Mouse (Mus musculus) limb, embryonic 15.5 days (tissue): Measurements from ENCODE around the gene H2-D1. TPM values are rescaled to one million over a fixed set of nuclear protein-coding genes. Genes with fewer than 3 reads are reported as not detected.
"Not testable (repeated sequence)": the region's sequence is repeated elsewhere in the genome, so short reads cannot be mapped to it uniquely, and the experiment has no call there.

ENCODE experiments used
- ATAC-seq: fragments of 200-750 bp; cut with Nextera tagmentation; 2 replicates; pipeline ENCODE4 v1.8.0; 2017; ENCODE audit warnings: low read depth, moderate TSS enrichment; ENCODE audit not compliant: insufficient number of reproducible peaks, low FRiP score, low TSS enrichment
- H3K27ac ChIP-seq: fragments of 300-500 bp; sonication (generic); 2 replicates; pipeline ENCODE4 v1.5.1; 2015; ENCODE audit warnings: moderate library complexity, mild to moderate bottlenecking, inconsistent platforms
- H3K27me3 ChIP-seq: fragments of 300-500 bp; sonication (generic); 2 replicates; pipeline ENCODE4 v1.6.1; 2015; ENCODE audit warnings: inconsistent platforms
- H3K36me3 ChIP-seq: fragments of 300-500 bp; sonication (generic); 2 replicates; pipeline ENCODE4 v1.6.1; 2015; ENCODE audit warnings: inconsistent platforms
- H3K4me1 ChIP-seq: fragments of 300-500 bp; sonication (generic); 2 replicates; pipeline ENCODE4 v1.6.1; 2015; ENCODE audit warnings: inconsistent platforms
- H3K4me2 ChIP-seq: fragments of 300-500 bp; sonication (generic); 2 replicates; pipeline ENCODE4 v1.6.1; 2015; ENCODE audit warnings: mild to moderate bottlenecking, inconsistent platforms
- H3K4me3 ChIP-seq: fragments of 300-500 bp; sonication (generic); 2 replicates; pipeline ENCODE4 v1.5.1; 2015; ENCODE audit warnings: mild to moderate bottlenecking, inconsistent platforms
- H3K9ac ChIP-seq: fragments of 300-500 bp; sonication (generic); 2 replicates; pipeline ENCODE4 v1.6.1; 2015; ENCODE audit warnings: inconsistent platforms
- H3K9me3 ChIP-seq: fragments of 300-500 bp; sonication (generic); 2 replicates; pipeline ENCODE4 v1.6.1; 2016; ENCODE audit warnings: inconsistent platforms
- WGBS: fragments of 180-500 bp; shearing (Covaris S2); methylation state at CpG from one replicate; pipeline ENCODE4 v1.1.7; 2015; 5-methylcytosine and 5-hydroxymethylcytosine counted together
- polyA plus RNA-seq: library from polyadenylated mRNA; unstranded; fragments of >200 nt; fragmentation: Nextera tagmentation; extraction: Ambion mirVana; gene quantifications from 2 replicates; pipeline ENCODE4 v1.2.1, GENCODE M21; 2015

Gene H2-D1
- polyA plus RNA-seq, 1 experiment from 2014 or later = 84.7 TPM

GRCm38 (mm10) chr17:35261651-35262050 lies 879 bp upstream of the H2-D1 start:
- H3K36me3 ChIP-seq = no peaks in the 10 kb centered on the region
- H3K4me3 ChIP-seq = no peak overlapping the region
- H3K27ac ChIP-seq = no peak overlapping the region
- H3K9ac ChIP-seq = no peak overlapping the region
- H3K27me3 ChIP-seq = peaks cover 65% of the 10 kb centered on the region
- H3K9me3 ChIP-seq = no peaks in the 10 kb centered on the region
- peaks cover 12% of the 10 kb centered on the region; the same call in 1 of the 2 replicates for H3K4me1 ChIP-seq
- no peak overlapping the region for H3K4me2 ChIP-seq
- WGBS = 63% methylated on average over 13 of the region's 13 CpGs
- ATAC-seq = no peak

GRCm38 (mm10) chr17:35263523-35263883 lies 973 bp downstream of the H2-D1 start:
- Histone ChIP-seq H3K4me3 (peak overlapping the region; percentile 57), H3K9ac (peak overlapping the region; percentile 47), H3K27ac (no peak overlapping the region), H3K4me1 (peaks cover 7% of the 10 kb centered on the region; the same call in 1 of the 2 replicates), H3K4me2 (peak overlapping the region; percentile 94), H3K36me3 (no peaks in the 10 kb centered on the region), H3K9me3 (no peaks in the 10 kb centered on the region), H3K27me3 (peaks cover 70% of the 10 kb centered on the region)
- 2% methylated on average over 31 of the region's 31 CpGs for WGBS
- no peak for ATAC-seq

DNA sequence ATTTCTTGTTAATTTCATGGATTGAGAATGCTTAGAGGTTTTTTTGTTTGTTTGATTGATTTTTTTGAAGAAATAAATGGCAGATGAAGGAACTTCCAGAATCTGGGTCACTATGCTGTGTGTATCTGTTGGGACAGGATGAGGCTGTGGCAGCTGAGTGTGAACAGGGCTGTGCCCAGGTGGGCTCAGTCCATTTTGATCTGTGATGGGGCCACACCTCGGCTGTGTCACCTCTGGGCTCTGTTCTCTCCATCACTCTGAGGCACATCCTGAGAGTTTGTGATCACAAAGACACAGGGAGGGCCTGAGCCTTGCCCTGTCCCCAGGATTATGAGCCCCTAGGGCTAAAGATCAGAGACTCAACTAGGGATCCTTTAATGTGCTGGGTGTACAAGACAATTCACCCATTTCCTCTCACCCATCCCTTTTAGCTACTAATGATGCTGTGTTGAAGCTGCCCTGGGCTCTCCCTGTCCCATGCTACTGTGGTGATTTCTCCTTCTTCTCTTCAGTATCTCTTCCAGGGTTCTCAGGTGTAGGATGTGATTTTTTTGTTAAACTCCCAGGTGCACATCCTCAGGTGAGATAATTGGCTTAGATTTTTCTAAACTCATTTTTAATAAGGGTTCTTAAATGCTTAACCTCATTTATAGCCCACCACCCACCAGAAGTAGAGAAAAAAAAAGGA lies 5.0 kb downstream of the H2-D1 start:
- no peak for ATAC-seq
- H3K4me3 ChIP-seq = no peak overlapping the region
- 58% methylated on average over 1 of the region's 1 CpGs for WGBS
- no peaks in the 10 kb centered on the region for H3K36me3 ChIP-seq
- H3K9ac ChIP-seq = no peak overlapping the region
- H3K4me2 ChIP-seq = no peak overlapping the region
- H3K27me3 ChIP-seq = peaks cover 37% of the 10 kb centered on the region
- H3K4me1 ChIP-seq = peaks cover 7% of the 10 kb centered on the region; the same call in 1 of the 2 replicates
- H3K9me3 ChIP-seq = no peaks in the 10 kb centered on the region
- H3K27ac ChIP-seq = no peak overlapping the region

- 28% methylated on average over 3 of the region's 3 CpGs for WGBS
- H3K4me1 ChIP-seq = no peaks in the 10 kb centered on the region
- H3K9ac ChIP-seq = no peak overlapping the region
- H3K4me3 ChIP-seq = no peak overlapping the region
- H3K36me3 ChIP-seq = no peaks in the 10 kb centered on the region
- no peaks in the 10 kb centered on the region for H3K9me3 ChIP-seq
- peaks cover 18% of the 10 kb centered on the region; the same call in 1 of the 2 replicates for H3K27me3 ChIP-seq
- no peak overlapping the region for H3K4me2 ChIP-seq
- no peak for ATAC-seq
- H3K27ac ChIP-seq = no peak overlapping the region
These were observed 7.3 kb downstream of the H2-D1 start for GRCm38 (mm10) chr17:35269653-35270347.

DNA sequence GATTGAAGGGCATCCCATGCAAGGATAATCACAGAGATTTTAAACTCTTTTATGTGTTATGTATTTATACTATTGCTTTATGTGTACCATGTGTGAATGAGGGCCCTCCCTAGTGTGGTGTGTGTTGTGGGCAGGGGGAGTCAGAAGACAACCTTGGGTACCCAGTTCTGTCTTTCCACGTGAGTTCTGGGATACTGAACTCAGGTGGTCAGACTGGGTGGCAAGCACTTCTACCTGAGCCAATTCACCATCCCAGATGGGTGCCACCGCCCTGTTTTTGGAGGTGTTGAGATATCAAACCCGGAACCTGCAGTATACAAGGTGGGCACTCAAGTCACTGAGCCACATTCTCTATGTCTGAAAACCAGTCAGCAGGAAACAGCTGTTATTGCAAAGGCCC lies 9.7 kb downstream of the H2-D1 start:
- Histone ChIP-seq H3K9me3 (no peaks in the 10 kb centered on the region), H3K4me1 (no peaks in the 10 kb centered on the region), H3K4me3 (no peak overlapping the region), H3K27me3 (peaks cover 24% of the 10 kb centered on the region), H3K36me3 (no peaks in the 10 kb centered on the region), H3K9ac (no peak overlapping the region), H3K4me2 (no peak overlapping the region), H3K27ac (no peak overlapping the region)
- no peak for ATAC-seq
- 68% methylated on average over 3 of the region's 3 CpGs for WGBS

- Histone ChIP-seq H3K4me1 (no peaks in the 10 kb centered on the region), H3K4me2 (no peak overlapping the region), H3K4me3 (no peak overlapping the region), H3K9ac (no peak overlapping the region), H3K27ac (no peak overlapping the region), H3K36me3 (no peaks in the 10 kb centered on the region), H3K9me3 (no peaks in the 10 kb centered on the region), H3K27me3 (peaks cover 21% of the 10 kb centered on the region)
- no peak for ATAC-seq
- 5% methylated on average over 11 of the region's 11 CpGs for WGBS
These were observed 12.2 kb downstream of the H2-D1 start for GRCm38 (mm10) chr17:35274770-35275169.

DNA sequence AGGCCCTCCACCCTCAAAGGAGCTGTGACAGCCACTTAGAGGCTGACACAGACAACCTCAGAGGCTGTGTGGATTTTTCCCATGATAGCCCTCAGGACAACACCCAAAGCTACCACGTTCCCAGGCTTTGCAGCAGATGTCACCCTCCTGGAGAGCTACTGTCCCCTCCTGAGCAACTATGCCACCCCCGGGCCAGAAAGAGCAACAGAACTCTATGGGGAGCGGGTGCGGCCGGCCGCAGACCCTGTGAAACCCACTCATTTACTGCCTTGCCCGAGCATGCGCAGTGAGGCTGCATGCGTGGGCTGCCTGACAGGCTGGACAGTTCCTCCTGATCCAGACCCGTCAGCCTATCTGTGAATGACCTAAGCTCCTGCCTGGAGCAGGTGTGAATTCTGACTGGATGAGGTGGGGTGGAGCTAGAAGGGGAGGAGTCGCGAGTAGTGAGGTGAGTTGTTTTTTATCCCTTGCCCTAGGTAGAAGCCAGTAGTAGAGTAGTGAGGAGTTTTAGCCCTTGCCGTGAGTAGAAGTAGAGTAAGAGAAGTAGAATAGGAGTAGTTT lies 13.9 kb downstream of the H2-D1 start:
- 14% methylated on average over 13 of the region's 13 CpGs for WGBS
- Histone ChIP-seq H3K4me1 (no peaks in the 10 kb centered on the region), H3K36me3 (no peaks in the 10 kb centered on the region), H3K9ac (no peak overlapping the region), H3K4me2 (no peak overlapping the region), H3K4me3 (no peak overlapping the region), H3K9me3 (no peaks in the 10 kb centered on the region), H3K27me3 (peaks cover 21% of the 10 kb centered on the region), H3K27ac (no peak overlapping the region)
- ATAC-seq = no peak

DNA sequence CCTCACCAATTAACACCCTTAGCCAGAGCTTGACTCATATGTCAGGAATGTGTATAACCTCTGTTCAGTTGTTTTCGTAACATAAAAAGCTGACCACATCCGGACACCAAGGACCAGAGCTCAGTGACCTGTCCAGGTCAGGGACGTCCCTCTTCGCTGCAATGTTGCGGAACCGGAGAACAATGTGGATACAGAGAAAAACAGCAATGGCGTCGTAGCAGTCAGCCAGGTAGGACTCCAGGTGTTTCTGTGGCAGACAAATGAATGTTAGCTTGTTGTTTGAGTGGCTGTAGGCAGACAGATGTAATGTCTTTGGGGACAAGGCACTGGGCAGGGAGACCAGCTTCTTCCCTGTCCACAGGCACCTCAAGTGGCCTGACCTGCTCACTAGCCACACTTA lies 15.5 kb downstream of the H2-D1 start:
- H3K4me2 ChIP-seq = no peak overlapping the region
- H3K36me3 ChIP-seq = no peaks in the 10 kb centered on the region
- no peaks in the 10 kb centered on the region for H3K4me1 ChIP-seq
- no peak overlapping the region for H3K27ac ChIP-seq
- 83% methylated on average over 8 of the region's 8 CpGs for WGBS
- H3K9ac ChIP-seq = no peak overlapping the region
- H3K4me3 ChIP-seq = no peak overlapping the region
- H3K9me3 ChIP-seq = no peaks in the 10 kb centered on the region
- H3K27me3 ChIP-seq = peaks cover 21% of the 10 kb centered on the region
- ATAC-seq = no peak

DNA sequence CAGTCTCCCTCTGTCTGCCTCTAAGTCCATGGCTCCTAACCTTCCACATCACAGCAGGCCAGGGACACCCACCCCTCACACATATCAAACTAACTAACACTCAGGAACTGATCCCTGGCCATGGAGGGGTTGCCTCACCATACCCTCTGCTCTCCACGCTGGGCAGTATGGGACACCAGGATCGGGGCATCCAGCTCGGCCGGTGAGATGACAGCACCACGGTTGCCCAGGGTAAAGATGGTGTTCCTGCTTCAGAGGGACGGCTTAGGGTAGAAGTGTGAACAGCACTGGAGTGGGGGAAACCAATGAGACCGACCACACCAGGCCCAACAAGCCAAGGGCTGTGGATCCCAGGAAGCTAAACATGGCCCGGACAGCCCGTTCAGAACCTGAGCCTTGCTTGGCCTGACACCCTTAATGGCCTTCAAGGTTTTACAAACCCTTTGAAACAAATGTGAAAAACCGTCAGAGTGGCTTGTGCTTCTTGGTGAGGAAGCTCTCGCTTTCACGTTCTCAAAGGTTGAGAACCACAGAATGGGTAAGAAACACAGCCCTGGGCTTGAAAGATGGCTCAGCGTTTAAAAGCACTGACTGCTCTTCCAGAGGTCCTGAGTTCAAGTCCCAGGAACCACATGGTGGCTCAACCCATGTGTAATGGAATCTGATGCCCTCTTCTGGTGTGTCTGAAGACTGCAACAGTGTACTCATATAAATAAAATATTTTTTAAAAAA lies 16.6 kb downstream of the H2-D1 start:
- Histone ChIP-seq H3K27me3 (peaks cover 21% of the 10 kb centered on the region), H3K4me3 (no peak overlapping the region), H3K9me3 (no peaks in the 10 kb centered on the region), H3K36me3 (no peaks in the 10 kb centered on the region), H3K4me1 (no peaks in the 10 kb centered on the region), H3K4me2 (no peak overlapping the region), H3K9ac (no peak overlapping the region), H3K27ac (no peak overlapping the region)
- no peak for ATAC-seq
- 84% methylated on average over 13 of the region's 13 CpGs for WGBS

DNA sequence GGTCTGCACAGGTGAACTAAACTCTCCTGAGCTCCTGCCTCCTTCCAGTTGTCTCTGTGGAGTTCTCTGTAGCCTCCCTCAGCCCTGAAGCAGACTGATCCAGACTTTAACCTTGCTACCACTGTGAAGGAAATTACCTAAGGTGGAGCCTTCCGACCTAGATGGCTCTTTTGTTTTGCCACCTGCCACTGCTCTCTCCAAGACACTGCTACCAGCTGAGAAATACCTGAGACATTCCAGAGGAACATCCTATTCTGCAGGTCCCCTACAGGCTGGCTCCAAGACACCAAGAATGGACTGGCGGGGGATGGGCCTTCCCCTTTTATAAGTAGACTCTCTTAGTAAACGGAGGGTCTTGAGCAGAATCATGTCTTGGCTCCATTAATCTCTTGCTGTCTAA lies 17.7 kb downstream of the H2-D1 start:
- 65% methylated on average over 3 of the region's 3 CpGs for WGBS
- no peak for ATAC-seq
- H3K4me3 ChIP-seq = no peak overlapping the region
- no peaks in the 10 kb centered on the region for H3K9me3 ChIP-seq
- no peak overlapping the region for H3K9ac ChIP-seq
- no peaks in the 10 kb centered on the region for H3K36me3 ChIP-seq
- no peak overlapping the region for H3K27ac ChIP-seq
- H3K4me2 ChIP-seq = no peak overlapping the region
- H3K27me3 ChIP-seq = peaks cover 17% of the 10 kb centered on the region
- H3K4me1 ChIP-seq = no peaks in the 10 kb centered on the region

DNA sequence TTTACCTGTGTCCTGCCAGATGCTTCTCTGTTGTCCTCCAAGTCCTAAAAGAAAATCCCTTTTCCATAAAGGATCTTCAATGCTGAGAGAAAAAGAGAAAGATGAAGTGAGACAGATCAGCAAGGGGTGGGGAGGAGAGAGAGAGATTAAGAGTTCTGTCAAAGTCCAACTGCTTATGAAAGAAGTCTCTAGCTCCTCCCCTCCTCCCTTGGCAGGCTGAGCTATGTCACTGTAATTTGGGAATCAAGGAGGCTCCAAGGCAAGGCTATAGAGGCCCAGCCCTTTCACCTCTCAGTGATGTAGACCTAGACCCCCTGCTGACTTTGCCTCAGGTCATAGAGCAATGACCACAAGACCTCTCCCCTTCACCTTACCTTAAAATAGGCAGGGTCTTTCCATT lies 22.9 kb downstream of the H2-D1 start:
- no peak overlapping the region for H3K4me2 ChIP-seq
- no peak for ATAC-seq
- H3K27me3 ChIP-seq = 0 out of 2 replicates have a peak, but pooled peaks cover 3% of the 10 kb centered on the region
- no peak overlapping the region for H3K27ac ChIP-seq
- no peaks in the 10 kb centered on the region for H3K4me1 ChIP-seq
- no peaks in the 10 kb centered on the region for H3K9me3 ChIP-seq
- no peak overlapping the region for H3K4me3 ChIP-seq
- H3K36me3 ChIP-seq = no peaks in the 10 kb centered on the region
- no peak overlapping the region for H3K9ac ChIP-seq

- not testable (repeated sequence) for H3K4me3 ChIP-seq, H3K9ac ChIP-seq, H3K27me3 ChIP-seq, H3K4me1 ChIP-seq, ATAC-seq, H3K9me3 ChIP-seq, H3K4me2 ChIP-seq, H3K27ac ChIP-seq, H3K36me3 ChIP-seq
- 3% methylated on average over 5 of the region's 5 CpGs for WGBS
These were observed 33.3 kb downstream of the H2-D1 start for GRCm38 (mm10) chr17:35295796-35296195.
